Mouse (Mus musculus) stomach, postnatal 0 days (tissue): ENCODE results near the gene Lemd1. TPM values are rescaled to one million over a fixed set of nuclear protein-coding genes. Genes with fewer than 3 reads are reported as not detected.

Experiments
- ATAC-seq: fragments of 200-750 bp; cut with Nextera tagmentation; 2 replicates; pipeline ENCODE4 v1.8.0; 2017; ENCODE audit not compliant: low FRiP score, low TSS enrichment
- DNase-seq: peaks from one replicate; pipeline ENCODE4 v3.0.0-alpha.2; 2016; ENCODE audit warnings: low spot score
- H3K27ac ChIP-seq: fragments of 300-500 bp; sonication (generic); replicated peaks from 2 replicates; pipeline ENCODE4 v1.5.1; 2014; ENCODE audit warnings: mild to moderate bottlenecking, control low read depth
- H3K27me3 ChIP-seq: fragments of 300-500 bp; sonication (generic); 2 replicates; pipeline ENCODE4 v1.6.1; 2014; ENCODE audit warnings: low read length; ENCODE audit not compliant: control insufficient read depth, insufficient read depth
- H3K36me3 ChIP-seq: fragments of 300-500 bp; sonication (generic); 2 replicates; pipeline ENCODE4 v1.6.1; 2014; ENCODE audit warnings: low read length, mixed read lengths; ENCODE audit not compliant: control insufficient read depth, insufficient read depth
- H3K4me1 ChIP-seq: fragments of 300-500 bp; sonication (generic); replicated peaks from 2 replicates; pipeline ENCODE4 v1.6.1; 2014; ENCODE audit warnings: antibody characterized with exemption; ENCODE audit not compliant: control insufficient read depth, insufficient read depth
- H3K4me2 ChIP-seq: fragments of 300-500 bp; sonication (generic); replicated peaks from 2 replicates; pipeline ENCODE4 v1.6.1; 2014; ENCODE audit warnings: low read depth, mild to moderate bottlenecking, control low read depth, moderate library complexity
- H3K4me3 ChIP-seq: fragments of 300-500 bp; sonication (generic); 2 replicates; pipeline ENCODE4 v1.5.1; 2014; ENCODE audit warnings: low read depth, low read length, control low read depth
- H3K9ac ChIP-seq: fragments of 300-500 bp; sonication (generic); 2 replicates; pipeline ENCODE4 v1.6.1; 2014; ENCODE audit warnings: mild to moderate bottlenecking, low read length, control low read depth, mixed read lengths
- H3K9me3 ChIP-seq: fragments of 300-500 bp; sonication (generic); 2 replicates; pipeline ENCODE4 v1.6.1; 2016; ENCODE audit warnings: low read length; ENCODE audit not compliant: control insufficient read depth
- CTCF ChIP-seq: IDR thresholded peaks from 2 replicates; pipeline ENCODE4 v1.5.1; 2016; ENCODE audit warnings: antibody characterized with exemption, low read depth, mild to moderate bottlenecking, moderate library complexity
- EP300 ChIP-seq: optimal IDR thresholded peaks from 2 replicates; pipeline ENCODE3; 2016; ENCODE audit warnings: antibody characterized with exemption
- WGBS: fragments of 180-500 bp; shearing (Covaris S2); extraction: QIAGEN DNeasy Blood & Tissue Kit; methylation state at CpG from one replicate; pipeline ENCODE4 v1.1.7; 2014; 5-methylcytosine and 5-hydroxymethylcytosine counted together
- polyA plus RNA-seq: library from polyadenylated mRNA; unstranded; fragments of >200 nt; fragmentation: Nextera tagmentation; extraction: Ambion mirVana; gene quantifications from 2 replicates; pipeline ENCODE4 v1.2.1, GENCODE M21; 2015

Gene Lemd1
- polyA plus RNA-seq, 1 experiment from 2014 or later: 0.30 TPM

DNA sequence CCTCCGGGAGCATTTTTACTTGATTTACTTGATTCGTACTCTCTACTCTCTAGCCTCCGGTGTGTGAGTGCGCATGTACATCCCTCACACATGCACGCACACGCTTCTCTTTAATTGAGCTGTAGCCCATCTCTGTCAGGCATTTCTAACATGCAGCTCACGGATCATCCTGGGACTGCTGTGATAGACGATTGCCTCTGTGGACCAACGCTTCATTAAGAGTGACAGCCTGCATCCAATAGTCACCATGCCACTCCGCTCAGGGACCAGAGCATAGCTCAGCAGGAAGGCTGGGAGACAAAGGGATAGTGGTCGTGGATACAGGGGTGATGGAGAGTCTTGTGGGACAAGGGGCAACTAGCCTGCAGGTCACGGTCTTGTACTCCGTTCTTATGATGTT lies 91.8 kb downstream of the Lemd1 start:
- no peaks in the 10 kb centered on the region for H3K27me3 ChIP-seq
- no peaks in the 10 kb centered on the region for H3K4me1 ChIP-seq
- no peaks in the 10 kb centered on the region for H3K36me3 ChIP-seq
- whole genome bisulfite sequencing: 87% methylated on average over 13 of the region's 13 CpGs
- no peak overlapping the region for H3K27ac ChIP-seq
- H3K9ac ChIP-seq: no peak overlapping the region
- H3K4me3 ChIP-seq: no peak overlapping the region
- ATAC-seq: no peak
- no peak for DNase-seq
- H3K4me2 ChIP-seq: no peak overlapping the region
- no peaks in the 10 kb centered on the region for H3K9me3 ChIP-seq
- no peak for TF ChIP-seq EP300

DNA sequence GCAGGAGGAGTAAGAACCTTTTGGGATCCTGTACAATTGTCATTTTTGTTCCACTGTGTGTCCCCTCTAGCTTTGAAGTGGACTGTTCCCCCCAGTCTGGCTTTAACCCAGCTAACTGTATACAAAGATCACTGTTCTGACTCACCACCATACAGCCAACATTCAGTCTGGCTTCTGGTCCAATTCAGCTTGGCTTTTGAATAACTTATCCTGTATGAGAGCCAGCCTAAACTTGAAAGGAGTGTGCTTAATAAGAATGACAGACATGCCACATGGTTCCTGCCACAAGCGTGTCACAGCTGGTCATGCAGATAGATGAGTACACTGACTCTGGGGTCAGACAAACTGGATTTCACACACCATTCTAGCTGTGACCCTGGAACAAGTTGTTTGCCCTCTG lies 95.5 kb downstream of the Lemd1 start:
- WGBS: 45% methylated on average over 1 of the region's 1 CpGs

DNA sequence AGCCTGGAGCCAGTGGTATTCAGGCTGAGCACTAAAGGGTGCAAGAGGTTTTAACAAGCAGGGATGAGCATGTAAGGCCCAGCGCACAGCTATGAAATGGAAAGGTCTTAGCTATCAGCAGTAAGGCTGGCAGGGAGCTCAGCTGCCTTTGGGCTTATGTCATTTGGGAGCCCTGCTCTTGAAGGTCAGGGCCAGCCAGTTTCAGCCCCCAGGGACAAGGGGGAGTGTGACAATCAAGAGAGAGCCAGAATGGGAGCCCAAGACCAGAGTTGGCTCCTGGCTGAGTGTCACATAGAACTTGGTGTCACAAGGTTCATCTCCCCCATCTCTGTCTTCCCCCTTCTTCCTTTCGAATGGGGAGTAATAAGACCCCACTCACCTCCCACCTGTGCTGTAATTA lies 96.2 kb downstream of the Lemd1 start:
- 59% methylated on average over 2 of the region's 2 CpGs for WGBS
- peaks cover under 1% of the 10 kb centered on the region; the same call in 1 of the 2 replicates for H3K4me1 ChIP-seq
- H3K9me3 ChIP-seq: no peaks in the 10 kb centered on the region
- no peak overlapping the region for H3K27ac ChIP-seq
- ATAC-seq (no peak), DNase-seq (no peak)
- TF ChIP-seq EP300 (no peak), CTCF (no peak)
- H3K9ac ChIP-seq: no peak overlapping the region
- no peaks in the 10 kb centered on the region for H3K27me3 ChIP-seq
- H3K36me3 ChIP-seq: no peaks in the 10 kb centered on the region
- no peak overlapping the region for H3K4me2 ChIP-seq
- no peak overlapping the region for H3K4me3 ChIP-seq

More for the DNA sequence above, 95.5 kb downstream of the Lemd1 start:
- Histone ChIP-seq H3K36me3 (no peaks in the 10 kb centered on the region), H3K9ac (no peak overlapping the region), H3K4me1 (no peaks in the 10 kb centered on the region), H3K27me3 (no peaks in the 10 kb centered on the region), H3K4me2 (no peak overlapping the region), H3K4me3 (no peak overlapping the region), H3K27ac (no peak overlapping the region), H3K9me3 (no peaks in the 10 kb centered on the region)
- DNase-seq (no peak), ATAC-seq (no peak)
- TF ChIP-seq EP300 (no peak), CTCF (no peak)

DNA sequence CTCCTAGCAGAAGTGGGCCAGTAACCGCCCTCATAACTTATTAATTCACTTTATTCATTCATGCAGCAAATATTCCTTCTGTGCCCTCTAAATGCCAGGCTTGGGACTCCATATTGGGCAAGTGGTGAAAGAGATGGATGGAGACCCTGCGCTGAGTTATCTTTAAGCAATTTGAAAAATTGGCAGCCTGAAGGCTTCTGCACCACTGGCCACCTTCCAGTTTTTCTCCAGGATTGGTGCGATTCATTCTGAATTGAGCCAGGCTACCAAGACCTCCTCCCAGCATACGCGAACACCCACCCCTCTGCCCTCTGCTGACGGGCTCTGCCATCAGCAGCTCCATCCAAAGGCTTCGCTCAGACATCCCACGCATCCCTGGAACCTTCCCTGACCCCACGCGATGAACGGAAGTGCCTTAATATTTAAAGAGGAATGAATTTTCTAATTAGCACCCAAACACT lies 96.8 kb downstream of the Lemd1 start:
- Histone ChIP-seq H3K27me3 (no peaks in the 10 kb centered on the region), H3K9me3 (no peaks in the 10 kb centered on the region), H3K4me3 (no peak overlapping the region), H3K4me2 (no peak overlapping the region), H3K9ac (no peak overlapping the region), H3K27ac (no peak overlapping the region), H3K36me3 (no peaks in the 10 kb centered on the region), H3K4me1 (peaks cover 5% of the 10 kb centered on the region; the same call in 1 of the 2 replicates)
- WGBS: 29% methylated on average over 11 of the region's 11 CpGs
- TF ChIP-seq CTCF (peak; percentile 54), EP300 (no peak)
- DNase-seq: peak; percentile 25
- ATAC-seq: no peak

DNA sequence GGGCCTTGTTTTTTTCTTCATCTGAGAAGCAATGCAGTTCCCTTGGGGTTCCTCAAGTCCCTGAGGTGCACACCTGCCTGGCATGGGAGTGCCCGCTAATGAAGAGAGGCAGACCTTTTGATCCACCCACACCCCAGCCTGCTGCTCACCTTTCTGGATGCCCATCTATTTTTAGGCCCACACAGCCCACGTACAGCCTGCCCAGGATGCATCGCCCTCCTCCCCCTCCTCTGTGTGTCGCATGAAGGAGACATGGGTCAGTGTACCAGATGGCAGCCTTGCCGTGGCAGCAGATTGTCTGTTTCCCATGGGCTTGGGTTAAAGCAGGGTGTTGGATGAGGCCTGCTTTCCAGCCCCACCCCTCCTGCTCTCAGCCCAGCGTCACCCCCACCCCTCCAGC lies 98.7 kb downstream of the Lemd1 start:
- no peak for ATAC-seq
- TF ChIP-seq CTCF (no peak), EP300 (no peak)

DNA sequence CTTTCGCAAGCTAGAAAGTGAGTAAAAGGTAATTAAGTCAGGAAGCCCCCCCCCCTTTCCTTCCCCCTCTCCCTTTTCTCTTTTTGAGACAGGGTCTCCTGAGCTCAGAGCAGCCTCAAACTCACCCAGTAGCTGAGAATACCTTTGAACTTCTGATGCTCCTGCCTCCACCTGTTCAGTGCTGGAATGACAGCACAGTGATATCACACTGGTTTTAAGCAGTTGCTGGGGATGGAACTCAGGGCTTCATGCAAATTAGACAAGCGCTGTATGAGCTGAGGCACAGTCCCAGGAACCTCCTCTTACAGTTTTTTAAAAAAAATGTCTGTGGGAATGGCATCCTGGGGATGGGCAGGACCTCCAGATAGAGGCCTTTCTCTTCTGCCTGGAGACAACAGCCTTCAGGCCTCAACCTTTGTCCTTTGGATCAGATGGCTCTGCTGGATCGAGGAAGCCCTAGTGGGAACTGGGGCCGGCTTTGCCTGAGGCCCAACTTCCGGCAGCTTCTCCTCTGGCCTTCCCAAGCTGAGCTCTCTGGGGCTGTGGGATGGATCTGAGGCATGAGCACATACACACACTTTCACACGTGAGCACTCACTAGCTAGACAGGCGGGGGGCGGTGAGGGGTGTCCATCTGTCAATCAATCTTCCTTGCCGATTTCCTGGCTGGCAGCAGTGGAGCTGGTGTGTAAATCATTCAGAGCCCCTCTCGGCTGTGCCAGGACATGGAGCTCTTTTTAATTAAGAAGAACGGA lies 99.9 kb downstream of the Lemd1 start:
- Histone ChIP-seq H3K4me3 (no peak overlapping the region), H3K27me3 (no peaks in the 10 kb centered on the region), H3K27ac (no peak overlapping the region), H3K36me3 (no peaks in the 10 kb centered on the region), H3K9ac (no peak overlapping the region), H3K9me3 (no peaks in the 10 kb centered on the region), H3K4me2 (no peak overlapping the region), H3K4me1 (peaks cover 5% of the 10 kb centered on the region; the same call in 1 of the 2 replicates)
- TF ChIP-seq EP300 (no peak), CTCF (peak; percentile 14; the same call in 1 of the 2 replicates)
- DNase-seq: no peak
- WGBS: 67% methylated on average over 11 of the region's 11 CpGs
- ATAC-seq: no peak

More for the DNA sequence above, 98.7 kb downstream of the Lemd1 start:
- H3K9me3 ChIP-seq: no peaks in the 10 kb centered on the region
- no peak for DNase-seq
- no peaks in the 10 kb centered on the region for H3K36me3 ChIP-seq
- H3K9ac ChIP-seq: no peak overlapping the region
- H3K4me2 ChIP-seq: no peak overlapping the region
- peaks cover 5% of the 10 kb centered on the region; the same call in 1 of the 2 replicates for H3K4me1 ChIP-seq
- H3K4me3 ChIP-seq: no peak overlapping the region
- 73% methylated on average over 6 of the region's 6 CpGs for WGBS
- no peak overlapping the region for H3K27ac ChIP-seq
- H3K27me3 ChIP-seq: no peaks in the 10 kb centered on the region
